Mouse (Mus musculus): ENCODE measurements at regions not wholly inside any gene's neighbourhood (a gene's known extent, or its start where the extent isn't known, plus 50 kb on each side); places are given as distances from the start of the nearest gene placed in this dataset.
"Not testable (repeated sequence)": the region's sequence is repeated elsewhere in the genome, so short reads cannot be mapped to it uniquely, and the experiment has no call there.

- 92% methylated on average over 7 of the region's 7 CpGs for WGBS
- no peak overlapping the region for H3K27ac ChIP-seq (replicated peaks)
- no peak for ATAC-seq (ENCODE audit: low FRiP score)
- H3K9ac ChIP-seq (replicated peaks), result no peak overlapping the region
- H3K36me3 ChIP-seq, result no peaks in the 10 kb centered on the region
- H3K4me3 ChIP-seq (replicated peaks), result no peak overlapping the region
- H3K4me2 ChIP-seq, result no peak overlapping the region
- no peaks in the 10 kb centered on the region for H3K9me3 ChIP-seq (replicated peaks)
- H3K4me1 ChIP-seq, result 0 out of 2 replicates have a peak, but pooled peaks cover 6% of the 10 kb centered on the region
- H3K27me3 ChIP-seq (replicated peaks), result no peaks in the 10 kb centered on the region
These were observed 53.2 kb upstream of the Dazl start for GRCm38 (mm10) chr17:50346451-50347192.

- H3K9ac ChIP-seq (replicated peaks); ATAC-seq (ENCODE audit: low FRiP score); H3K27me3 ChIP-seq (replicated peaks); H3K4me2 ChIP-seq; H3K4me3 ChIP-seq (replicated peaks); H3K27ac ChIP-seq (replicated peaks); H3K36me3 ChIP-seq; H3K9me3 ChIP-seq (replicated peaks); H3K4me1 ChIP-seq: not testable (repeated sequence)
- WGBS, result 74% methylated on average over 2 of the region's 2 CpGs
These were observed 60.4 kb upstream of the Dazl start for GRCm38 (mm10) chr17:50353818-50354217.

GRCm38 (mm10) chr17:50354357-50354756 is 60.9 kb upstream of the Dazl start:
- Histone ChIP-seq H3K9ac (replicated peaks) (no peak overlapping the region), H3K27me3 (replicated peaks) (no peaks in the 10 kb centered on the region), H3K4me3 (replicated peaks) (no peak overlapping the region), H3K4me2 (no peak overlapping the region), H3K36me3 (no peaks in the 10 kb centered on the region), H3K9me3 (replicated peaks) (no peaks in the 10 kb centered on the region), H3K27ac (replicated peaks) (no peak overlapping the region), H3K4me1 (no peaks in the 10 kb centered on the region)
- ATAC-seq (ENCODE audit: low FRiP score), result no peak
- WGBS, result 88% methylated on average over 6 of the region's 6 CpGs

- Histone ChIP-seq H3K4me2 (no peak overlapping the region), H3K27ac (replicated peaks) (no peak overlapping the region), H3K36me3 (no peaks in the 10 kb centered on the region), H3K9ac (replicated peaks) (no peak overlapping the region), H3K27me3 (replicated peaks) (no peaks in the 10 kb centered on the region), H3K4me1 (no peaks in the 10 kb centered on the region), H3K4me3 (replicated peaks) (no peak overlapping the region), H3K9me3 (replicated peaks) (no peaks in the 10 kb centered on the region)
- ATAC-seq (ENCODE audit: low FRiP score), result no peak
- 78% methylated on average over 9 of the region's 9 CpGs for WGBS
These were observed 68.3 kb upstream of the Dazl start for GRCm38 (mm10) chr17:50361657-50362233.

DNA sequence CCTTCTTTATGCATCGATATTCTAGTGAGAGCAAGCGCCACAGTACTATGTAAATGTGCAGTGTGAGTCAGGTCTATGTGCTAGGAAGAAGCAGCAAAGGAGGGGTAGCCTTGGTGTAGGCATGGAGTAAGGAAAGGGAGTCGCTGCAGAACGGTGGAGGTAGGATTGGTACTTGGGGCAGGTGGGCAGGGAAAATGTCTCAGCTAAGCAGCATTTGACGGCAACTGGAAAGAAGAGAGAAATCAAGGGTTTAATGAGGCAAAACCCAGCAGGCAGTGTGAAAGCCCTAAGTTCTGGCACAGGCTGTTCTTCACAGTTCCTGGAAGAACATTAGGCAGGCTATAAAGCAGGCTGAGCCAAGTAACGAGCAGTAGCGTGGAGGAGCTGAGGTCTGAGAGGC is 72.0 kb upstream of the Dazl start:
- H3K4me3 ChIP-seq (replicated peaks), result no peak overlapping the region
- H3K36me3 ChIP-seq, result no peaks in the 10 kb centered on the region
- ATAC-seq (ENCODE audit: low FRiP score), result no peak
- no peak overlapping the region for H3K4me2 ChIP-seq
- WGBS, result 70% methylated on average over 7 of the region's 7 CpGs
- H3K9ac ChIP-seq (replicated peaks), result no peak overlapping the region
- no peaks in the 10 kb centered on the region for H3K9me3 ChIP-seq (replicated peaks)
- H3K27me3 ChIP-seq (replicated peaks), result no peaks in the 10 kb centered on the region
- no peak overlapping the region for H3K27ac ChIP-seq (replicated peaks)
- no peaks in the 10 kb centered on the region for H3K4me1 ChIP-seq

DNA sequence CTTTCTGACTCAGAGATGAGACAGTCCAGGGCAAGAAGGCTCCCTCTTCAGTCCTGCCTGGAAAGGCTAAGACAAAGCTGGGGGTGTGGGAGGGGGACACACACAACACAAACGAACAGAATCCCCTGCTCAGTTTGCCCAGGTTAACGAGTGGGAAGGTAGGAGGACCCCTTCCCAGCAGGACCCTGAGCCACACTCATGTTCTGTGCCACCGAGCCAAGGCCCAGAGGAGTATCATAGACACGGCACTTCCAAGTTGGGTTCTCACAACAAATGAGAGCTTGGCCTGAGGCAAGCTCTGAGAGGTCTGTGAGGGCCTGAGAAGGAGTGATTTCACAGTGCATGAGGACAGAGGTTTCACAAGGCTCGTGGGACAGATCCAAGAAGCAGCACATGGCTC is 72.7 kb upstream of the Dazl start:
- no peak overlapping the region for H3K27ac ChIP-seq (replicated peaks)
- H3K4me3 ChIP-seq (replicated peaks), result no peak overlapping the region
- no peak overlapping the region for H3K4me2 ChIP-seq
- WGBS, result 71% methylated on average over 5 of the region's 5 CpGs
- no peak for ATAC-seq (ENCODE audit: low FRiP score)
- H3K36me3 ChIP-seq, result no peaks in the 10 kb centered on the region
- no peaks in the 10 kb centered on the region for H3K4me1 ChIP-seq
- H3K9me3 ChIP-seq (replicated peaks), result no peaks in the 10 kb centered on the region
- no peaks in the 10 kb centered on the region for H3K27me3 ChIP-seq (replicated peaks)
- H3K9ac ChIP-seq (replicated peaks), result no peak overlapping the region

- WGBS, result 89% methylated on average over 6 of the region's 6 CpGs
- no peak for ATAC-seq (ENCODE audit: low FRiP score)
- H3K9ac ChIP-seq (replicated peaks), result no peak overlapping the region
- H3K27ac ChIP-seq (replicated peaks), result no peak overlapping the region
- no peak overlapping the region for H3K4me3 ChIP-seq (replicated peaks)
- H3K4me2 ChIP-seq, result no peak overlapping the region
- no peaks in the 10 kb centered on the region for H3K27me3 ChIP-seq (replicated peaks)
- H3K36me3 ChIP-seq, result no peaks in the 10 kb centered on the region
- H3K9me3 ChIP-seq (replicated peaks), result no peaks in the 10 kb centered on the region
- no peaks in the 10 kb centered on the region for H3K4me1 ChIP-seq
These were observed 75.9 kb upstream of the Dazl start for GRCm38 (mm10) chr17:50369216-50369875.

- H3K4me3 ChIP-seq (replicated peaks), result no peak overlapping the region
- H3K9ac ChIP-seq (replicated peaks), result no peak overlapping the region
- no peak overlapping the region for H3K27ac ChIP-seq (replicated peaks)
- H3K4me2 ChIP-seq, result no peak overlapping the region
- H3K27me3 ChIP-seq (replicated peaks), result no peaks in the 10 kb centered on the region
- no peaks in the 10 kb centered on the region for H3K36me3 ChIP-seq
- 86% methylated on average over 1 of the region's 1 CpGs for WGBS
- no peak for ATAC-seq (ENCODE audit: low FRiP score)
- H3K9me3 ChIP-seq (replicated peaks), result no peaks in the 10 kb centered on the region
- H3K4me1 ChIP-seq, result no peaks in the 10 kb centered on the region
These were observed 77.0 kb upstream of the Dazl start for GRCm38 (mm10) chr17:50370484-50370883.

DNA sequence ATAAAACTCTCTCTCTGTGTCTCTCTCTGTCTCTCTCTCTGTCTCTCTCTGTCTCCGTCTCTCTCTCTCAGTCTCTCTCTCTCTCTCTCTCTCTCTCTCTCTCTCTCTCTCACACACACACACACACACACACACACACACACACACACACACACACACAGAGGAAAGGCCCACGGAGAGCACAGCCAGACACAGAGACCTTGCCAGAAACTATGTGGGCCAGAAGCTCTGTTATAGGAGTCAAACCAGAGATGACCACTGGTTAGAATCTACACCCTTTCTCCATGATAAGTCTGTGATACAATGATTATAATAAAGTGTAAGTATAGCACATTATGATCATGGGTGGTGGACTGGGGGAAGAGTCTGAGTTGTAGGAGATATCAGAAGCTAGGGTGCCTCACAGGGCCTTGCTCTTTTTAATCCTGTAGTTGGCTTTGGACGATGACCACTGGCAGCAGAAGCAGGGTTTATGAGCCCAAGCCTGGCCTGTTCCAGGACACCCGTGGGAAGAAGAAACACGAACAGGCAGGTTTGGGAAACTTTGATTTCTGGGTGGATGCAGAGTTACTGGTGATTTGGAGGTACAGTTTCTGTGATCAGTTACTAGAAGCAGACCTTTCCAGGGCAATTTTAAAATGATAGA is 80.2 kb upstream of the Dazl start:
- WGBS, result 85% methylated on average over 5 of the region's 5 CpGs
- no peaks in the 10 kb centered on the region for H3K27me3 ChIP-seq (replicated peaks)
- H3K9ac ChIP-seq (replicated peaks), result no peak overlapping the region
- H3K4me2 ChIP-seq, result no peak overlapping the region
- H3K4me1 ChIP-seq, result no peaks in the 10 kb centered on the region
- H3K27ac ChIP-seq (replicated peaks), result no peak overlapping the region
- no peak for ATAC-seq (ENCODE audit: low FRiP score)
- H3K4me3 ChIP-seq (replicated peaks), result no peak overlapping the region
- H3K9me3 ChIP-seq (replicated peaks), result no peaks in the 10 kb centered on the region
- no peaks in the 10 kb centered on the region for H3K36me3 ChIP-seq

DNA sequence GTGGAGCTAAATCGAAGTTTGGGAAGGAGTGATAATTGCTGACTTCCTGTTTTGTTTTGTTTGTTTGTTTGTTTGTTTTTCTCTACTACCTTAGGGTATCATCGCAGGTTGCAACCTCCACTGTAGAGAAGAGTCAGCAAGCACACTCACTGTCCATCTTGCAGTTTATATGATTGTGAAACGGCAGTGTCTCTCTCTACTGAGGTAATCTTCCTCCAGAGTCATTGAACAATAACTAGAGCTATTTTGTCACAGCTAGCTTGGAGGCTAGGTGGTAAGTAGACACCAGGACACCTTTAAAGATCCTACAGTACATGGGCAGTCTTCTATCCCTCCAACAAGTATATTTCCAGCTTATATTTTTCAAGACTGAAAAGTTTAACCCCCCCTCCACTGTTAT is 82.0 kb upstream of the Dazl start:
- ATAC-seq (ENCODE audit: low FRiP score), result no peak
- Histone ChIP-seq H3K27me3 (replicated peaks) (no peaks in the 10 kb centered on the region), H3K4me2 (no peak overlapping the region), H3K4me3 (replicated peaks) (no peak overlapping the region), H3K27ac (replicated peaks) (no peak overlapping the region), H3K36me3 (no peaks in the 10 kb centered on the region), H3K4me1 (no peaks in the 10 kb centered on the region), H3K9me3 (replicated peaks) (no peaks in the 10 kb centered on the region), H3K9ac (replicated peaks) (no peak overlapping the region)
- 85% methylated on average over 3 of the region's 3 CpGs for WGBS

DNA sequence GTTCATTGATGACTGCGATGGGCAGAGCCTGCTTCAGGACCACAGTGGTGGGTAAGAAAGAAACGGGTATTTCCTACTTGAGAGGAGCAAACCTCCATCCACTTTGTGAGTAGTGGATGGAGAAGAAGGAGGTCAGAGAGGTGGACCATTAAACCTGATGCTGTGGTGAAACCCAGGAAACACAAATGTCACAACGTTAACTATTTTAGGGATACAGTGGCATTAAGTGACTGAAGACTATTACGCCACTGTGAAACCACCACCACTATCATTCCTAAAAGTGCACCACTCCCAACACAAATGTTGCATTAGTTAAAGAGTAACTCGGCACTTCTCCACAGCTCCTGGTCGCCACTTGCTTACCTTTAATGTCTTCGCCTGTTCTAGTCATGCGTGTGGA is 83.3 kb upstream of the Dazl start:
- no peak overlapping the region for H3K9ac ChIP-seq (replicated peaks)
- H3K27me3 ChIP-seq (replicated peaks), result no peaks in the 10 kb centered on the region
- H3K4me1 ChIP-seq, result no peaks in the 10 kb centered on the region
- WGBS, result 92% methylated on average over 8 of the region's 8 CpGs
- H3K27ac ChIP-seq (replicated peaks), result no peak overlapping the region
- H3K4me3 ChIP-seq (replicated peaks), result no peak overlapping the region
- no peaks in the 10 kb centered on the region for H3K36me3 ChIP-seq
- ATAC-seq (ENCODE audit: low FRiP score), result no peak
- no peak overlapping the region for H3K4me2 ChIP-seq
- no peaks in the 10 kb centered on the region for H3K9me3 ChIP-seq (replicated peaks)

All from neural tube, embryonic 15.5 days (tissue).